Comparison of ENCODE assay signal across 8 mouse cellular contexts in the genomic region with DNA sequence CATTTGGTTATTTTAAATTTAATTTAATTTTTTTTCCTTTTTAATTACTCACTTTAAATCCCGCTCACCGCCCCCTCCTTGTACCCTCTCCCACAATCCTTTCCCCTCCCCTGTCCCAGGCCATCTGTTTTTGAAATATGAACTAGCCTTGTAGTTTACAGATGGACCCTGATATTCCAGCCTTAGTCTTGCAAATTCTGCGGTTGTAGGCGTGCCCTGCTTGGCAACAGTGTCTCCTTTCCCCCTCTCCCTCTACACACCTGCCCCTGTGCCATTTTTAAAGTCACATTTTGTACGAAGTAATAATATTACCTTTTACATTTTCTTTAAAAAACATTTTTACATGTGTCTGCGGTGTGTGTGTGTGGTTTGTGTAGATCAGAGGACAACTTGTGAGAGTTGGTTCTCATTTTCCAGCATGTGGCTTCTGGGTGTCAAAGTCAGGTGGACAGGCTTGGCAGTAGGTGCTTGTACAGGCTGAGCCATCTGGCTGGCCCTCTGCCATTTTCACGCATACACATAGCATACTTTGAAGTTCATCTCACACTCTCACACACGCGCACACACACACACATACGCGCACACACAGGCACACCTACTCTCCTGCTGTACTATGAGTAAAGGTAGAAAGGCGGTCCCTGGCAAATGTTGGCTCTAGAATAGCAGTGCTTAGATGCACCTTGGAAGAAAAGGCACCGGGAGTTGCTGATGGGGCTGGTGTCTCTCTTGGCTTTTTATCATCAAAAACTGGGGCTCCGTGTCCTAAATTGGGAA. TPM values are rescaled to one million over a fixed set of nuclear protein-coding genes. Genes with fewer than 3 reads are reported as not detected.
DNase-seq lines count a peak whose midpoint lies in the region; ATAC-seq lines count a peak whose summit lies in the region.

No protein-coding gene starts in this region.

- peaks cover 19% of the 10 kb centered on the region for H3K4me1 ChIP-seq in kidney, embryonic 15.5 days
- peaks cover 15% of the 10 kb centered on the region for H3K4me1 ChIP-seq in forebrain, embryonic 16.5 days (replicated peaks; ENCODE audit: control insufficient read depth, insufficient read depth, low read length)
- H3K4me1 ChIP-seq in liver, embryonic 13.5 days (replicated peaks), result peaks cover 10% of the 10 kb centered on the region

- peaks cover 35% of the 10 kb centered on the region for H3K27me3 ChIP-seq in kidney, embryonic 15.5 days
- H3K27me3 ChIP-seq in forebrain, embryonic 16.5 days (replicated peaks; ENCODE audit: control insufficient read depth, insufficient read depth, low read length), result peaks cover 4% of the 10 kb centered on the region; the same call in 1 of the 2 replicates
- peaks cover 36% of the 10 kb centered on the region for H3K27me3 ChIP-seq in liver, embryonic 13.5 days

- H3K36me3 ChIP-seq in kidney, embryonic 15.5 days, result no peaks in the 10 kb centered on the region
- no peaks in the 10 kb centered on the region for H3K36me3 ChIP-seq in forebrain, embryonic 16.5 days (ENCODE audit: control insufficient read depth, insufficient read depth)
- H3K36me3 ChIP-seq in liver, embryonic 13.5 days, result no peaks in the 10 kb centered on the region

- DNase-seq in kidney, adult 8-10 months, result no peak
- DNase-seq in cerebellum, adult 8-10 months, result peak; percentile 40
- DNase-seq in liver, embryonic 13.5 days, result no peak
- DNase-seq in thymus, postnatal 0 days (ENCODE audit: low spot score), result no peak
- DNase-seq in adrenal gland, postnatal 14 days, result no peak

- H3K27ac ChIP-seq in kidney, embryonic 15.5 days, result no peak overlapping the region; the same call in 1 of the 2 replicates
- peak overlapping the region; percentile 77; the same call in 1 of the 2 replicates for H3K27ac ChIP-seq in forebrain, embryonic 16.5 days (ENCODE audit: low read length)
- no peak overlapping the region for H3K27ac ChIP-seq in liver, embryonic 13.5 days

- WGBS in kidney, embryonic 15.5 days, result 64% methylated on average over 14 of the region's 14 CpGs
- WGBS in forebrain, embryonic 16.5 days, result 55% methylated on average over 14 of the region's 14 CpGs
- WGBS in liver, embryonic 13.5 days (ENCODE audit: insufficient replicate concordance), result 59% methylated on average over 14 of the region's 14 CpGs

- no peaks in the 10 kb centered on the region for H3K9me3 ChIP-seq in kidney, embryonic 15.5 days (replicated peaks)
- H3K9me3 ChIP-seq in forebrain, embryonic 16.5 days (ENCODE audit: control insufficient read depth, low read length), result no peaks in the 10 kb centered on the region
- no peaks in the 10 kb centered on the region for H3K9me3 ChIP-seq in liver, embryonic 13.5 days (replicated peaks)

- H3K4me3 ChIP-seq in kidney, embryonic 15.5 days (replicated peaks), result peak overlapping the region; percentile 52
- H3K4me3 ChIP-seq in forebrain, embryonic 16.5 days (replicated peaks; ENCODE audit: low read length), result peak overlapping the region; percentile 66
- H3K4me3 ChIP-seq in liver, embryonic 13.5 days (replicated peaks), result peak overlapping the region; percentile 49

- ATAC-seq in kidney, embryonic 15.5 days (replicated peaks; ENCODE audit: low FRiP score), result 0 out of 2 replicates have a peak, but pooled peaks have one; percentile 2
- ATAC-seq in forebrain, embryonic 16.5 days, result peak; percentile 13
- ATAC-seq in liver, embryonic 13.5 days (ENCODE audit: low read depth), result no peak
- no peak for ATAC-seq in megakaryocyte-erythroid progenitor cell, adult 5-6 weeks (replicated peaks; ENCODE audit: low FRiP score, low TSS enrichment, poor library complexity, severe bottlenecking)

- H3K4me2 ChIP-seq in kidney, embryonic 15.5 days, result peak overlapping the region; percentile 80
- H3K4me2 ChIP-seq in forebrain, embryonic 16.5 days (ENCODE audit: low read length), result peak overlapping the region; percentile 90
- H3K4me2 ChIP-seq in liver, embryonic 13.5 days, result peak overlapping the region; percentile 66

- peak overlapping the region; percentile 57; the same call in 1 of the 2 replicates for H3K9ac ChIP-seq in kidney, embryonic 15.5 days
- H3K9ac ChIP-seq in forebrain, embryonic 16.5 days (replicated peaks; ENCODE audit: low read depth, low read length), result peak overlapping the region; percentile 81; the same call in 1 of the 2 replicates
- no peak overlapping the region for H3K9ac ChIP-seq in liver, embryonic 13.5 days

RNA-seq across cellular contexts. Expression of a gene that starts 7.7 kb away (rescaled TPM):
- 1.7 and 2.3 TPM in 2 replicates for polyA plus RNA-seq in kidney, embryonic 15.5 days (2015; fragmentation: Nextera tagmentation; extraction: Ambion mirVana)
- 1.0 and 1.1 TPM in 2 replicates for polyA plus RNA-seq in forebrain, embryonic 16.5 days (2015; fragmentation: Nextera tagmentation; extraction: Ambion mirVana)
- 2.5 and 2.7 TPM in 2 replicates for polyA plus RNA-seq in liver, embryonic 13.5 days (2015; fragmentation: Nextera tagmentation; extraction: Ambion mirVana)
- 14.2 and 14.5 TPM in 2 replicates for polyA plus RNA-seq in thymus, postnatal 0 days (2015; fragmentation: Nextera tagmentation; extraction: Ambion mirVana)
- 3.8 and 6.0 TPM in 2 replicates for total RNA-seq in megakaryocyte-erythroid progenitor cell, adult 5-6 weeks (2014; fragmentation: Nextera tagmentation)
- 3.6 and 14.5 TPM in 2 replicates for total RNA-seq in megakaryocyte-erythroid progenitor cell, adult 5-6 weeks (2017)
- 1.0 and 5.4 TPM in 2 replicates for total RNA-seq in adrenal gland, postnatal 14 days (2021)

RNA-seq across cellular contexts. Expression of a gene that starts 18.9 kb away (rescaled TPM):
- 0.24 and 0.34 TPM in 2 replicates for polyA plus RNA-seq in kidney, embryonic 15.5 days (2015; fragmentation: Nextera tagmentation; extraction: Ambion mirVana)
- 0.06 and 0.20 TPM in 2 replicates for polyA plus RNA-seq in forebrain, embryonic 16.5 days (2015; fragmentation: Nextera tagmentation; extraction: Ambion mirVana)
- 0.02 TPM in 1 of 2 replicates, not detected in the other for polyA plus RNA-seq in liver, embryonic 13.5 days (2015; fragmentation: Nextera tagmentation; extraction: Ambion mirVana)
- polyA plus RNA-seq in thymus, postnatal 0 days (2015; fragmentation: Nextera tagmentation; extraction: Ambion mirVana), result 0.21 and 0.22 TPM in 2 replicates
- total RNA-seq in megakaryocyte-erythroid progenitor cell, adult 5-6 weeks (2014; fragmentation: Nextera tagmentation), result not detected in 2 replicates
- total RNA-seq in megakaryocyte-erythroid progenitor cell, adult 5-6 weeks (2017), result 0.19 TPM in 1 of 2 replicates, not detected in the other
- 0.64 and 0.78 TPM in 2 replicates for total RNA-seq in adrenal gland, postnatal 14 days (2021)

Comparison
In these comparisons a context has a peak if more than half of its experiments do, and no peak if none do; other contexts are left out.
1. ATAC-seq: peak in kidney, embryonic 15.5 days (single experiment) and forebrain, embryonic 16.5 days (single experiment); none in liver, embryonic 13.5 days (single experiment) and megakaryocyte-erythroid progenitor cell, adult 5-6 weeks (single experiment).
2. Peak in every context shown above with its lines, with median percentiles within 50 percentile points of each other: H3K4me2 ChIP-seq and H3K4me3 ChIP-seq.